Mouse (Mus musculus) lung, postnatal 14 days (tissue): ENCODE measurements around the gene Bcl2l1.
A peak's percentile ranks its signal among the peaks of the same experiment; 100 is the strongest.

Experiments used
- DNase-seq: peaks from one replicate; pipeline ENCODE4 v3.0.0; 2021

Bcl2l1 gene

DNA sequence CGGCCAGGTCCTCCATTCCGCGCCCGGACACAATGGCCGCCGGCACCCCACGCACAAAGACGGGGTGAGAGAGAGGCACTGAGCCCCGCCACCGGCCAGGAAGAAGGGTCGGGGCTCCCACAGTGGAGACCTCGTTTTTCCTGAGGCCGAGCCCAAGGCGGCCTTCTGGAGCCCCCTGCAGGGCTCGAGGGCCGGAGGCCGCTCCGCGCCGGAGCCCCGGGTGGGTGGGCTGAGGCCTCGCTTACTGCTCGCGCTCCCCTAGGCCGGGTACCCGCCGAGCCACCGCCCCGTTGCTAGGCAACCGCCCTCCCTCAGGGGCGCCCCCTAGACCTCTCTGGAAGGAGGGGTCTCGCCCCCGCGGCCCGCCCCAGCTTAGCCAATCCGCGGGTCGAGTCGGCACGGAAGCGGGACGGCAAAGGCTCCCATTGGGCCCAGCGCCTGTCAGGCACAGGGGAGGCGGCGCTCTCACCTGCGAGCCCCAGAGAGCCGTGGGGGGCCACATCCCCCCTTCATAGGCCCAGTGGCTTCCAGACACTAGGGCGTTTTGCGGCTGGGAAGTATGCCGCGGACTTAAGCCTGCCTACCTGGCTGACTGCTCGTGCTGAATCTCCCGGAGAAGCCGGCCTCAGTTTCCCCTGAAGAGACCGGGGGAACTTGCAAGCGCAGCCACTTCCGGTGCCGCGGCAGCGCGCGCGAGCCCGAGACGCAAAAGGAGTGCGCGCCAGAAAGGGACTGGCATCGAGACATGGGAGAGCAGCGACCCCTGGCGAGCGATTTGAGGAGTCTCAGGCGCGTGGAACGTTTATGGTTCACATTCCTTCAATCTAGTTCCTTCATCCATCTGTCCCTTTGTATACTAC, at the start of gene Bcl2l1:
Gene Bcl2l1, minus strand, starts transcription at position 710 of the 860 bp plus-strand sequence.
- peak; percentile 98 for DNase-seq

DNA sequence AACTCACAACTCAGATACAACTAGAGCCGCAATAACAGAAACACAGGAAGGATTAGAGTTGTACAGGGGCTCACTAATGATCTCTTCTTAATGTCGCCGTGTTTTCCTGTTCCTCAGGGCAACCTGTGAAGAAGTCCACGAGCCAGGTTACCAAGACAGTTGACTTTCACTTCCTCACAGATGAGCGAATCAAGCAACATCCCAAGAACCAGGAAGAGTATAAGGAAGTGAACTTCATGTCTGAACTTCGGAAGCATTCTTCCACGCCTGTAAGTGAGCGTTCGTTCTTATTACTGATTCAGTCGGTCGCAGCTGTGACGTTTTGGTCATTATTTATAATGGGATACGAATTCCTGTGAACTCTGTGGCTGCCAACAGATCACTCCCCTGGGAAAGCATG, 49.4 kb upstream of the Bcl2l1 start:
- DNase-seq: no peak

GRCm38 (mm10) chr2:152878239-152878638, 46.7 kb upstream of the Bcl2l1 start:
- no peak for DNase-seq

GRCm38 (mm10) chr2:152863346-152863745, 31.8 kb upstream of the Bcl2l1 start:
- no peak for DNase-seq

DNA sequence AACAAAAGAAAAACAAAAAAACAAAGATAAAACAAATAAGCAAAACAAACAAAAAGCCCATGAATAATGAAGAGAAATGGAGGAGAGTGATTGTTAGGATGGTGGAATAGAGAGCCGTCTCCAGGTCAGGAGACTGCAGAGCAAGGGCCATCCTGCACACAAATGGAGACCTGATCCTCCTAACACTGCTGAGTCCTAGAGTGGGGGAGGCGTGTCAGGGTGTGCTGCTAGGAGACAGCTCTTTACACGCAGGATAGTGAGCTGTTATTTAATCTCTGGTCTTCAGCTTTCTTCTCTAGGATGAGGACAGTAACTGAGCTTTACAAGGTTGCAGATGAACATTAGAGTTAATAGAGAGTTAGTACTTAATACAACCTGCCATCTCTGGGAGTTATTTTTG, 31.1 kb upstream of the Bcl2l1 start:
- no peak for DNase-seq

DNA sequence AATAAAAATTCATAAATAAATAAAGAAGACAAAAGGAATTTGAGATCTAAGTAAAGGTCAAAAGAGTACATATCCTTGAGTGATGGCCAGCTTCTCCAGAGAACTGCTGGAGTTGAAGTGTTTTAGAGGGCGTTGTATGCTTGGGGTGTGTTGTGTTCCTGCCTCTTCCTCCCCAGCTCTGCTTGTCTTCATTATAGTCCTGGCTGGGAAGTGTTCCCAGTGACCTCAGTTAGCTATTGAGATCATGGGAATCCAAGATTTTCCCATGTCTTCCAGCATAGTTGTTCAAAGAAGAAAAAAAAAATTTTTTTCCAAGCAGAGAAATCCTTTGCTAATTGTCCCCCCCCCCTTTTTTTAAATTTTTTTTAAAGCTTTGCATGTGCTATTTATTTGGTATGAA, 30.4 kb upstream of the Bcl2l1 start:
- no peak for DNase-seq

- no peak for DNase-seq
These were observed 28.0 kb upstream of the Bcl2l1 start for GRCm38 (mm10) chr2:152859501-152859900.

DNA sequence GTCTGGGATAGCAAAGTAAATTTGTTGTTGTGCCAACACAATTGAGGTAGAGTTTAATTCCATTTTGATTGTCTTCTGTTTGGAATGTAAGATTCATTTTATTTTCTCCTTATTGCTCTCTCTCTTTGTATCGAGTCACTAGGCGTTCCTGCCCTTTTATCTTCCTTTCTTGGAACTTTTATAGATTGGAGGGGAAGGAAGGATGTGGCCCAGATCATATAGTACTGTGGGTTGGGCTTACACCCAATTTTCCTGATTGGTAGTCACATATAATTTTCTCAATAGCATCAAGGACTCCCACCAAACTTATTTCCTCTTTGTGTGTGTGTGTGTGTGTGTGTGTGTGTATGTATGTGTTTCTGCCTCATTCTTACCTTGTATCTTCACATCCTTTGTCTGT, 16.9 kb upstream of the Bcl2l1 start:
- DNase-seq: no peak

- DNase-seq: peak; percentile 98
These were observed 16.3 kb upstream of the Bcl2l1 start, which contains the start of gene Tpx2 for GRCm38 (mm10) chr2:152847815-152848302. Gene Tpx2 (plus strand): TSS chr2:152847964.

GRCm38 (mm10) chr2:152847057-152847814, 15.7 kb upstream of the Bcl2l1 start:
- DNase-seq: no peak

GRCm38 (mm10) chr2:152842741-152843140, 11.2 kb upstream of the Bcl2l1 start:
- no peak for DNase-seq

GRCm38 (mm10) chr2:152839256-152839655, 7.7 kb upstream of the Bcl2l1 start:
- no peak for DNase-seq

- DNase-seq: peak; percentile 96
These were observed 1.3 kb downstream of the Bcl2l1 start for GRCm38 (mm10) chr2:152830021-152830921.

GRCm38 (mm10) chr2:152829367-152829881, 2.1 kb downstream of the Bcl2l1 start:
- peak; percentile 44 for DNase-seq

- peak; percentile 34 for DNase-seq
These were observed 3.0 kb downstream of the Bcl2l1 start for GRCm38 (mm10) chr2:152828532-152828931.

DNA sequence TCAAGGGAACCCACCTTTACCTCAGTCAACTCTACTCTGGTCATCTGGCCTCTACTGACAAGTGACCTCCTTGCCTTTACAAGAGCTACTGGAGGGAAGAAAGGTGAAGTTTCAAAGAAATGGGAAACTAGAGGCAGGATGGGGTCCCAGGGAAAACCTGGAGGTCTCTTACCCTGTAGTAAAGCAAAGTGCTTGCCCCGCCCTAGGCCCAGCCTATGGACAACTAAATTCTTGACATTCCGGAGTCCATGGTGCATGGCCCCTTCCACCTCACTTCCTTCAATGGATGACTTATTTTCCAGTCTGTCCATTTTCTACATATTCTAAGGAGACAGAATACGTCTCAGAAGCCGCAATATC, 3.5 kb downstream of the Bcl2l1 start:
- peak; percentile 40 for DNase-seq

DNA sequence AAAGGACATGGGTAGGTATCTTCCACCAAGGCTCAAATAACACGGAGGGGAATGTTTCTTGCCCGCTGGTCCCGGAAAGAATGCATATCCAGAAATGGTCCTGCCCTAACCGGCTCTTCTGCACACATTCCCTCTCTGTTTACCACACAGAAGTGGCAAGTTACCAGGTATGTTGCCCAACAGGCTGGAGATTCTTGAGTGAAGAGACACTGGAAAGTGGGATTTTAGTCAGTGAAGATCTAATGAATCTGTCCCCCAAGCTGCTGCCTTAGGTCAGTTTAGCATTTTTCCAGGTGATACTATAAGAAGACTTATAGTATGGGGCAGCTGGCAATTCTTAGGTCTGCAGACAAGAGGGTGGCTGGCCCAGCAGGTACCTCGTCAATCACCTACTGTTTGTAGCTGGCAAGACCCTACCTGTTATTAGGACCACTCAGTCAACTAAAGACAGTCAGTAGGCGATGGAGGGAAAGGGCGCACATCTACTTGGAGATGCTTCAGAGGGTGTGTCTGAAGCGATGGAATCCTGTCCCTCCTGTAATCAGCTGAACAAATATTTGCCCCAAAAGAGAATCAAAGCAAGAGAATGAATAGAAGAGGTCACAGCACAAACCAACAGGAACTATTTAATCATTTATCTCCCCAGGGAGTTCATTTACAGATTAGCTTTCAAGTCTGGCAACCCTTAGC, 4.1 kb downstream of the Bcl2l1 start:
- peak; percentile 65 for DNase-seq

- no peak for DNase-seq
These were observed 5.0 kb downstream of the Bcl2l1 start for GRCm38 (mm10) chr2:152826481-152826880.

GRCm38 (mm10) chr2:152825713-152826112, 5.8 kb downstream of the Bcl2l1 start:
- no peak for DNase-seq

- DNase-seq: no peak
These were observed 6.3 kb downstream of the Bcl2l1 start for GRCm38 (mm10) chr2:152825168-152825697.

DNA sequence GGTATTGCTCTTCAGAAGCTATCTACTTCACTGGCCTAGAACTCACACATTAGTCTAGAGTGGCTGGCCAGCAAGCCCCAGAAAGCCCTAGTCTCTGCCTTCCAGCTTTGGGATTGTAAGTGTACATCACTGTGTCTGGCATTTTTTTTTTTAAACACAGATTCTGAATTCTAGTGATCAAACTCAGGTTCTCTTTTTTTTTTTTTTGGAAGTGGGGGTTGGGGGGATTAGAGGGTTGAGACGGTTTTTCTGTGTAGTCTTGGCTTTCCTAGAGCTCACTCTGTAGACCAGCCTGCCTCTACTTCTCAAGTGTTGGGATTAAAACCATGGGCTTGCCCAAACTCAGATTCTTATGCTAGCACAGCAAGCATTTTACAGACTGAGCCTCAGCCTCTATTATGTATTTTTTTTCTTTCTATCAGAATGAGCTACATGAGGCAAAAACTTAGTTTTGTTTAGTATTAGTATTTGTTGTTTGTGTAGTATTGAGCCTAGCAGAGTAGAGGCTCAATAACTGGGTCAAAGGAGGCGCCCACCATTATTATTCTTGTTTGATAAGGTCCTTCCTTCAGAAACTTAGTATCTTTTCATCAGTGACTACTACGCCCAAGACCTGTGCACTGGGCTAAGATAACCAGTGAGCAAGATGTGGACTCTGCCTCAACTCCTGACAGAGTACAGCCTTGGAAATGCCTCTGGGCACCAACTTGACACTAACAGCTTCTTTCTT, 6.9 kb downstream of the Bcl2l1 start:
- DNase-seq: no peak
